Mouse (Mus musculus) left cerebral cortex, adult 2 months (tissue): Measurements from ENCODE around the gene Rrnad1. TPM values are rescaled to one million over a fixed set of nuclear protein-coding genes. Genes with fewer than 3 reads are reported as not detected.

Experiments used
- DNase-seq, 2 experiments: peaks; one replicate each; pipeline ENCODE4 v3.0.0; 2021 to 2022; ENCODE audit warnings: low spot score in 2 of 2, mixed read lengths in 1 of 2; ENCODE audit errors: extremely low spot score in 1 of 2
- H3K27ac ChIP-seq: fragments of 200-600 bp; 2 replicates; pipeline ENCODE4 v1.8.1; 2022
- H3K4me3 ChIP-seq: fragments of 200-600 bp; 2 replicates; pipeline ENCODE4 v1.8.1; 2022
- CTCF ChIP-seq: fragments of 200-600 bp; IDR thresholded peaks from 2 replicates; pipeline ENCODE4 v1.8.1; 2022; ENCODE audit warnings: antibody characterized with exemption, mild to moderate bottlenecking, moderate library complexity
- intact Hi-C: fragments of 180-260 bp; cut with DNase I; formaldehyde crosslinking; loops from one replicate; pipeline ENCODE4 v1.15.1; 2025
- total RNA-seq, 2 experiments: library from RNA; stranded (reverse); gene quantifications; 2 replicates each; pipeline ENCODE4 v1.2.3; 2021

The Rrnad1 gene
- total RNA-seq, 2 experiments from 2014 or later = 22.9 to 24.7 TPM

GRCm38 (mm10) chr3:87948378-87949265, 18.1 kb upstream of the Rrnad1 start, which contains the start of gene Crabp2:
Gene Crabp2 (plus strand): TSS chr3:87948666.
- H3K4me3 ChIP-seq = peak within 1 kb of the TSS; percentile 31
- TF ChIP-seq CTCF = no peak
- intact Hi-C loops = no loop called here
- DNase-seq = no peak
- H3K27ac ChIP-seq = no peak within 1 kb of the TSS

DNA sequence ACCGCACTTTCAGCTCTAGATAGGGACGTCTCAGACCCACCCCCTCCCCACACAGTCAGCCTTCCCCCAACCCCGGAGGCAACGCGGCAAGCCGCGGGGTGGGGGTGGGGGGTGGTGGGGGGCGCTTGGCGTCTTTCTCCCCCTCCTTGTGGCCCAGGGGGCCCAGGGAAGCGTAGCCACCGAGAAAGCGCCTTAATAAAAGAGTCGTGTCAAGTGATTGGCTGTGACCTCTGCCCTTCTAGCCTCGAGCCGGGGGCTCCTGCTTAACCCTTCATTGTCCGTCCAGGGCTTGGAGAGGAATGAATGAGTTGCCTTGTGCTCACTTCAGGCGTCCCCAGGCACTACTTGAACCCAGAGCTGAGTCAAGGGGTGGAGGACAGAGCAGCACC, 17.3 kb upstream of the Rrnad1 start:
- peak overlapping the region; percentile 31 for H3K4me3 ChIP-seq

DNA sequence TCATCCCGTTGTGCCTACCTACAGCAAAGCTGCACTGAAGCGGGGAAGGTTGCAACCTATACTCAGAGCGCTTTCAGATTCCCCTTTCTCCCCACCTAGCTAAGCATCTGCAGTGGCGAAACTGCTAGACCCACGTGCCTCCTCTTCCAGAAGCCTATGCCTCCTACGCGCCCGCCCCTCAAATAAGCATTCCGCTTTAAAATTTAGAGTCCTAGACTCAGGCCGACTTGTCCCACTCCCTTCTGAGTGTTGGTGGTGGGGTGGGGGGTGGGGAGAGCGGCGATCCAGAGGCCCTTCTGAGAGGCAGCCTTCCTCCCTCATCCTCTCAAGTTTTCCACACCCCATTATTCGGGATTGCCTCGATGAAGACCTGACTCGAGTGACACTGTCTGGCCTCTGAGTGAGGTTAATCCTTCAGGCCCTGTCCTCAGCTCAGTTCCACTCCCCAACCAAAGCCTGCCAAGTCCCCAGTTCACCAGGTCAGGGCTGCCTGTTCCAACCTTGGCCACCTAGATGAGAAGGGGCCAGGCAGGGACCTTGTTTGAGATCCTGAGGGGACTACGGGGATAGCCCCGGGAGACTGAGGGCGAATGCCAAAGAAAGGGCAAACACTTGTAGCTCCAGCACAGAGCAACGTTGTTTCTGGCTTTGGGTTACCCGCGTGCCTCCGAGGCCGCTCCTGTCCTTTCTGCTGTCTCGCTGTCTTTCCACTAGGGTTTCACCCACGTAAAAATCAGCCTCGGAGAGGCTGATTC, 16.7 kb upstream of the Rrnad1 start:
- intact Hi-C loops = no loop called here
- Histone ChIP-seq H3K27ac (no peak overlapping the region), H3K4me3 (peak overlapping the region; percentile 31; the same call in 1 of the 2 replicates)
- TF ChIP-seq CTCF = no peak; the same call in 1 of the 2 replicates
- DNase-seq = no peak

More for the DNA sequence above, 17.3 kb upstream of the Rrnad1 start:
- no peak for DNase-seq
- H3K27ac ChIP-seq = no peak overlapping the region
- intact Hi-C loops = no loop called here
- TF ChIP-seq CTCF = no peak

DNA sequence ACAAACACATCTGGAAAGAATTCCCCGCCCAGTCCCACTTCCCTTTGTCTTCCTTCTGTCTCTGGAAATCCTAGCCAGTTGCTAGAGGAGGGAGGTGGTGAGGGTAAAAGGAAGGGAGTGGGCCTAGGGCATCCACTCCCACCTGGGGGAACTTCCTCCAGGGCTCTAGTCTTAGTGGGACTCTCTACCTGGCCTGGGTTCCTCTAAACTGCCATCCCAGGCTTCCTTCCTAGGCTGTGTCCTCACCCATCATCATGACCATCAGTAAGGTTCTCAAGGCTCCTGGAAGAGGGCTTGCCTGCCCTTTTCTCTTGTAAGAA, 16.0 kb upstream of the Rrnad1 start:
- no peak for DNase-seq
- Histone ChIP-seq H3K4me3 (no peak overlapping the region), H3K27ac (no peak overlapping the region)
- no peak for TF ChIP-seq CTCF
- intact Hi-C loops = no loop called here

- intact Hi-C loops = no loop called here
- Histone ChIP-seq H3K4me3 (no peak overlapping the region), H3K27ac (no peak overlapping the region)
- TF ChIP-seq CTCF = no peak
- no peak for DNase-seq
These were observed 15.4 kb upstream of the Rrnad1 start for GRCm38 (mm10) chr3:87945781-87946540.

GRCm38 (mm10) chr3:87944838-87945600, 14.5 kb upstream of the Rrnad1 start:
- intact Hi-C loops = no loop called here
- Histone ChIP-seq H3K27ac (no peak overlapping the region), H3K4me3 (no peak overlapping the region)
- no peak for TF ChIP-seq CTCF
- DNase-seq = no peak

DNA sequence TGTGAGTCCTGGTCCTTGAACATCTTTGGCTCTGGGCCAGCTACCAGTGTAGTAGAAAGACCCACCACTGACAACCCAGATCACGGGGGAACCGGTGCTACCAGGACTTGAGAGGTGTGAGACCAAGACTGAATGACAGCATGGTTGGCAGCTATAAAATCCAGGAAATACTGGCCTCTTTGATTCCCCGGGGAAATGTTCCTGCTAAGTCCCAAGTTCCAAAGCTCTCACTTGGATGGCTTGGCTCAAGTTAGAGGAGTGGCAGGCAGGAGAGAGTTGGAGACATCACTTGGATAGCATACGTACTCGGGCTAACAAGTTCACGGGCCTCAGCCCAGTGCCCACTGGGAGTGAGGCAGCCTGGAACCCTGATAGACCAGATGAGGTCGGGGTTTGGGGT, 13.1 kb upstream of the Rrnad1 start:
- intact Hi-C loops = no loop called here

GRCm38 (mm10) chr3:87942471-87942870, 12.0 kb upstream of the Rrnad1 start:
- H3K27ac ChIP-seq = no peak overlapping the region
- no peak overlapping the region for H3K4me3 ChIP-seq
- intact Hi-C loops = no loop called here
- no peak for DNase-seq
- no peak for TF ChIP-seq CTCF

More for the DNA sequence above, 13.1 kb upstream of the Rrnad1 start:
- no peak for TF ChIP-seq CTCF
- no peak for DNase-seq
- Histone ChIP-seq H3K27ac (no peak overlapping the region), H3K4me3 (no peak overlapping the region)

GRCm38 (mm10) chr3:87940611-87941010, 10.1 kb upstream of the Rrnad1 start:
- Histone ChIP-seq H3K4me3 (no peak overlapping the region), H3K27ac (no peak overlapping the region)
- intact Hi-C loops = no loop called here
- DNase-seq = no peak
- TF ChIP-seq CTCF = no peak

DNA sequence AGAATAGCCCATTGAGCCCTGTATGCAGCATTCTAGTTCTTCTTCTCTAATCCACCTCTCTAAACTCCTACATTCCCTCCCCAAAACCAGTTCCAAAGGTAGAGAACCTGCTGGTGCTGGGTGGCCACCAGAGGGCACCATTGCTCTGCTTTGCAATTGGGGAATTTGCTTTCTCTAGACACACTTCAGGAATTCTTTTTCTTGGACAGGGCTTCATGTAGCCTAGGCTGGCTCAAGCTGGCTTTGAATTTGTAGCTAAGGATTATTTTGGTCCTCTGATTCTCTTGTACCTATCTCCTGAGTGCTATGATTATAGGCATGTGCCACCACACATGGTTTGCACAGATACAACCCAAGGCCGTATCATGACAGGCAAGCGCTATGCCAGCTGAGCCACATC, 5.3 kb upstream of the Rrnad1 start:
- DNase-seq = peak; percentile 76 to 81
- peak; percentile 98 for TF ChIP-seq CTCF
- Histone ChIP-seq H3K4me3 (no peak overlapping the region), H3K27ac (no peak overlapping the region)
- intact Hi-C loops = loop anchor here (1.0 kb wide), 3 partner anchors 26 to 136 kb away; no protein-coding TSS in a partner anchor

DNA sequence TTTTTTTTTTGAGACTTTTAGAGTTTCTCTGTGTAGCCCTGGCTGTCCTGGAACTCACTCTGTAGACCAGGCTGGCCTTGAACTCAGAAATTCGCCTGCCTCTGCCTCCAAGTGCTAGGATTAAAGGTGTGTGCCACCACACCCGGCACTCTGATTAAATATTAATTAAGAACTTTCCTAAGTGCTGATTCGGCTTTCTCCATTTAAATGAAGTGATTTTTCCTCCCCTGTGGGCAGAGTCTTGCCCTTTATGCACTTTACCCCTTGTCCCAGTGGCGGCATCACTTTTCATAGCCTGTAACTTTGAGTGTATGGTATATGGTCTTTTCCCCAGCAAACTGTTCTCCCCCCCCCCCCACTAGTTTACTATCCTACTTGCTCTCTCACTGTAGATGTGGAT, 4.7 kb upstream of the Rrnad1 start:
- H3K27ac ChIP-seq = no peak overlapping the region
- intact Hi-C loops = loop anchor here (1.0 kb wide), 3 partner anchors 26 to 136 kb away; no protein-coding TSS in a partner anchor
- no peak for TF ChIP-seq CTCF
- no peak overlapping the region for H3K4me3 ChIP-seq
- DNase-seq = no peak
